Mouse (Mus musculus) limb, embryonic 11.5 days (tissue): ENCODE measurements around the gene Gm28230. TPM values are rescaled to one million over a fixed set of nuclear protein-coding genes. Genes with fewer than 3 reads are reported as not detected.

Experiments
- ATAC-seq: fragments of 200-750 bp; cut with Nextera tagmentation; 2 replicates; pipeline ENCODE4 v1.8.0; 2017; ENCODE audit warnings: low read depth; ENCODE audit not compliant: insufficient number of reproducible peaks, low FRiP score, low TSS enrichment
- DNase-seq: peaks from one replicate; pipeline ENCODE4 v3.0.0-alpha.2; 2015; ENCODE audit warnings: low spot score
- H3K27ac ChIP-seq: fragments of 300-500 bp; sonication (generic); replicated peaks from 2 replicates; pipeline ENCODE4 v1.5.1; 2014; ENCODE audit warnings: low read depth, mild to moderate bottlenecking, low read length
- H3K27me3 ChIP-seq: fragments of 300-500 bp; sonication (generic); 2 replicates; pipeline ENCODE4 v1.6.1; 2014; ENCODE audit warnings: mild to moderate bottlenecking, low read length, mixed read lengths; ENCODE audit not compliant: control insufficient read depth, insufficient read depth
- H3K36me3 ChIP-seq: fragments of 300-500 bp; sonication (generic); 2 replicates; pipeline ENCODE4 v1.6.1; 2014; ENCODE audit warnings: mild to moderate bottlenecking, low read length, moderate library complexity, mixed read lengths; ENCODE audit not compliant: control insufficient read depth, insufficient read depth
- H3K4me1 ChIP-seq: fragments of 300-500 bp; sonication (generic); 2 replicates; pipeline ENCODE4 v1.6.1; 2014; ENCODE audit warnings: low read length, mixed read lengths; ENCODE audit not compliant: control insufficient read depth, insufficient read depth
- H3K4me2 ChIP-seq: fragments of 300-500 bp; sonication (generic); 2 replicates; pipeline ENCODE4 v1.6.1; 2014; ENCODE audit warnings: low read depth, mild to moderate bottlenecking, moderate library complexity; ENCODE audit not compliant: severe bottlenecking
- H3K4me3 ChIP-seq: fragments of 300-500 bp; sonication (generic); 2 replicates; pipeline ENCODE4 v1.5.1; 2014; ENCODE audit warnings: low read depth, low read length
- H3K9ac ChIP-seq: fragments of 300-500 bp; sonication (generic); 2 replicates; pipeline ENCODE4 v1.6.1; 2014; ENCODE audit warnings: mild to moderate bottlenecking, low read length
- H3K9me3 ChIP-seq: fragments of 300-500 bp; sonication (generic); 2 replicates; pipeline ENCODE4 v1.6.1; 2016; ENCODE audit warnings: low read length; ENCODE audit not compliant: control insufficient read depth
- WGBS: fragments of 180-500 bp; shearing (Covaris S2); extraction: QIAGEN DNeasy Blood & Tissue Kit; methylation state at CpG from one replicate; pipeline ENCODE4 v1.1.7; 2014; 5-methylcytosine and 5-hydroxymethylcytosine counted together
- polyA plus RNA-seq: library from polyadenylated mRNA; unstranded; fragments of >200 nt; fragmentation: Nextera tagmentation; extraction: Ambion mirVana; gene quantifications from 2 replicates; pipeline ENCODE4 v1.2.1, GENCODE M21; 2014

The Gm28230 gene
- polyA plus RNA-seq, 1 experiment from 2014 or later: 0.45 TPM

DNA sequence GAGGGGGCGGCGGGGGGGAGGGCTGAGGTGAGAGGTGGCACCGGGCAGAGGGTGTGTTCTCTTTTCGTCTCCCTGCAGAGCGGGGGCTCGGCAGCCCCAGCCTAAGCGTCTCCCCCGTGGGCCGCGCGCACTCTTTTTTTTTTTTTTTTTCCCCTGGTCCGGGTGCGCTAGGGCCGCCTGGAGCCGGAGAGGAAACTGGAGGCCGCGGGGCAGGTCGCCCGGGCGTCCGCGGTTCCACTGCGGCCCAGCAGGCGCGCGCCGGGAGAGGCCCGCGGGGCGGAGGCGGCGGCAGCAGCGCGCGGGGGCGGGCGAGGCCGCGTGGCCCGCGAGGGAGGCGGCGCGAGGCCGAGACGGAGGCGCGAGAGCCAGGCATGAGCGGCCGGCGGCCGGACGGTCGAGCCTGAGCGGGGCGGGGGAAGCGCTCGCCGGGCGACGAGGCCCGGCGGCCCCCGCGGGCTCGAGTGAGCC is 21.5 kb upstream of the Gm28230 start:
- H3K27me3 ChIP-seq: no peaks in the 10 kb centered on the region
- no peaks in the 10 kb centered on the region for H3K36me3 ChIP-seq
- peak overlapping the region; percentile 99 for H3K27ac ChIP-seq
- no peak for DNase-seq
- WGBS: 1% methylated on average over 45 of the region's 66 CpGs
- peak overlapping the region; percentile 92 for H3K4me2 ChIP-seq
- 0 out of 2 replicates have a peak, but pooled peaks have one; percentile 7 for ATAC-seq
- H3K4me1 ChIP-seq: peaks cover 30% of the 10 kb centered on the region
- H3K9ac ChIP-seq: peak overlapping the region; percentile 96
- peak overlapping the region; percentile 55 for H3K4me3 ChIP-seq
- H3K9me3 ChIP-seq: no peaks in the 10 kb centered on the region

DNA sequence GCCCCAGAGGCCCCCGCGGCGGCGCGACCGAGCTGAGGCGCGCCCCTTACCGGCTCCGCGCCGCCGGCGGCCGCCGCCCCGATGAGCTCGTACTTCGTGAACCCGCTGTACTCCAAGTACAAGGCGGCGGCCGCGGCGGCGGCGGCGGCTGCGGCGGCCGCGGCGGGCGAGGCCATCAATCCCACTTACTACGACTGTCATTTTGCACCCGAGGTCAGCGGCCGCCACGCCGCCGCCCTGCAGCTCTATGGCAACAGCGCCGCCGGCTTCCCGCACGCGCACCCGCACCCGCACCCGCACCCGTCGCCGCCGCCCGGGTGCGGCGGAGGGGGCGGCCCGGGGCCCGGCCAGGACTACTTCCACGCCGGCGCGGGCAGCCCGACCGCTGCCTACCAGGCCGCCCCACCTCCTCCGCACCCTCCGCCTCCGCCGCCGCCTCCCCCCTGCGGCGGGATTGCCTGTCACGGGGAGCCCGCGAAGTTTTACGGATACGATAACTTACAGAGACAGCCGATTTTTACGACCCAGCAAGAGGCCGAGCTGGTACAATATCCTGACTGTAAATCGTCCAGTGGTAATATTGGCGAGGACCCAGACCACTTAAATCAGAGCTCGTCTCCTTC is 20.9 kb upstream of the Gm28230 start:
- under 1% methylated on average over 74 of the region's 85 CpGs for WGBS
- ATAC-seq: 0 out of 2 replicates have a peak, but pooled peaks have one; percentile 5
- H3K4me2 ChIP-seq: peak overlapping the region; percentile 92
- peak overlapping the region; percentile 96 for H3K9ac ChIP-seq
- H3K9me3 ChIP-seq: no peaks in the 10 kb centered on the region
- H3K27ac ChIP-seq: peak overlapping the region; percentile 99
- peak overlapping the region; percentile 55 for H3K4me3 ChIP-seq
- H3K27me3 ChIP-seq: no peaks in the 10 kb centered on the region
- no peaks in the 10 kb centered on the region for H3K36me3 ChIP-seq
- peaks cover 28% of the 10 kb centered on the region for H3K4me1 ChIP-seq
- peak; percentile 83 for DNase-seq

DNA sequence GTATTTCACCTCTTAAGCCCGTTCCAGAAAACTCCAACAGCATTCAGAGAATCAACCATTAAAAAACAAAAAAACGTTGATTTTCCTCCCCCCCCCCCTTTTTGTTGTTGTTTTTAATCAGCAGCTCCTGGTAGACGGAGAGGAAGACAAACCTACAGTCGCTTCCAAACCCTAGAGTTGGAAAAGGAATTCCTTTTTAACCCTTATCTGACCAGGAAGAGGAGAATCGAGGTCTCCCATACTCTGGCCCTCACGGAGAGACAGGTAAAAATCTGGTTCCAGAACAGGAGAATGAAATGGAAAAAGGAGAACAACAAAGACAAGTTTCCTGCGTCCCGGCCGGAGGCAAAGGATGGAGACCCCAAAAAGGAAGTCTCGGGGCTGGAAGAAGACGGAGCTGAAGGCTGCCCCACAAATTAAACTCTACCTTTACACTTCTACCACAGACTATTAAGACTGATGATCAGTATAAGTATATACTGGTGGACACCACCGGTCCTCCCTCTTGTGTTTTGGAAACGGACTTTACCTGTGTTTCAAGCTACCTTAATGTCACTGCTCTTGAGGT is 20.1 kb upstream of the Gm28230 start:
- no peak for ATAC-seq
- peak overlapping the region; percentile 18; the same call in 1 of the 2 replicates for H3K27ac ChIP-seq
- H3K4me3 ChIP-seq: peak overlapping the region; percentile 55
- WGBS: 1% methylated on average over 13 of the region's 13 CpGs
- peak overlapping the region; percentile 92 for H3K4me2 ChIP-seq
- peak; percentile 50 for DNase-seq
- peaks cover 22% of the 10 kb centered on the region for H3K4me1 ChIP-seq
- H3K9me3 ChIP-seq: no peaks in the 10 kb centered on the region
- H3K9ac ChIP-seq: peak overlapping the region; percentile 96
- no peaks in the 10 kb centered on the region for H3K36me3 ChIP-seq
- H3K27me3 ChIP-seq: no peaks in the 10 kb centered on the region

DNA sequence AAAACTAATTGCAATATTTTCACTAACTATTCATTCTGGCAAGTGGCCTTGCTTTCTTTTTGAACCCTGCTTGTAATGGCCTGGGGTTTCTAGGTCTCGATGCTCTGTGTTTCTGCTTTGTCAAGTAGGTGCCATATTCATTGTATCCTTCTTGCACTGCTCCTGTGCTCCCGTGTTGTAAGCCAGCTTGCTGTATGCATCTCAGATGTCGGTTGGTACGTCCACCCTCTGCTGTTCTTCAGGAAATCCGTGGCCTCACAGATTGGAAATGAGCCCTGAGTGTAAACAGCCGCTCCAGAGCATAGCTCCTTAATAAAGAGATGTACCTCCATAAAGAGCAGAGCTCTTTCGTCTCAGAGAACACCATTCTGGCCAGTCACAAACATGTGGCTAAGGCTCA is 18.9 kb upstream of the Gm28230 start:
- Histone ChIP-seq H3K9ac (no peak overlapping the region; the same call in 1 of the 2 replicates), H3K4me2 (peak overlapping the region; percentile 92; the same call in 1 of the 2 replicates), H3K4me1 (peaks cover 22% of the 10 kb centered on the region)

DNA sequence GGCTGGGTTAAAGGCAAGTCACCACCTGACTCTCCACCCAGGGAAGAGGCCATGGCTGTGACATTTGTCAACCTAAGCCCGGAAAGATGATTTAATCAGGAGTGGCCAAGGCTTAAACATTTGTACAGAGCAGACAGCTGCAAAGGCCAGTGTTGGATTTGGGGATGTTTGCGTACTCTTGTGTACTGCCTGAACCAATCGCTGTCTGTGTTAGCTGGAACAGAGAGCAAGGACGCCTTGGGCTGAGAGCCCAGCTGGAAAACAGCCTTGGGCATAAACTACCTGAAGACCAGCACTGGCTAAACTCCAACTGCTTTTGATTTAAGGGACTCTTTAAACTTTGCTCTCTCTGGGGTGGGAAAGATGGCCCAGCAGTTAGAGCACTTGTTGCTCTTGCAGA is 17.9 kb upstream of the Gm28230 start:
- Histone ChIP-seq H3K4me2 (peak overlapping the region; percentile 92), H3K36me3 (no peaks in the 10 kb centered on the region)
- WGBS: 8% methylated on average over 4 of the region's 4 CpGs

More for the DNA sequence above, 18.9 kb upstream of the Gm28230 start:
- DNase-seq (peak; percentile 47), ATAC-seq (no peak)
- H3K36me3 ChIP-seq: no peaks in the 10 kb centered on the region
- no peak overlapping the region for H3K27ac ChIP-seq
- no peaks in the 10 kb centered on the region for H3K27me3 ChIP-seq
- 5% methylated on average over 7 of the region's 7 CpGs for WGBS
- H3K4me3 ChIP-seq: peak overlapping the region; percentile 10
- no peaks in the 10 kb centered on the region for H3K9me3 ChIP-seq

DNA sequence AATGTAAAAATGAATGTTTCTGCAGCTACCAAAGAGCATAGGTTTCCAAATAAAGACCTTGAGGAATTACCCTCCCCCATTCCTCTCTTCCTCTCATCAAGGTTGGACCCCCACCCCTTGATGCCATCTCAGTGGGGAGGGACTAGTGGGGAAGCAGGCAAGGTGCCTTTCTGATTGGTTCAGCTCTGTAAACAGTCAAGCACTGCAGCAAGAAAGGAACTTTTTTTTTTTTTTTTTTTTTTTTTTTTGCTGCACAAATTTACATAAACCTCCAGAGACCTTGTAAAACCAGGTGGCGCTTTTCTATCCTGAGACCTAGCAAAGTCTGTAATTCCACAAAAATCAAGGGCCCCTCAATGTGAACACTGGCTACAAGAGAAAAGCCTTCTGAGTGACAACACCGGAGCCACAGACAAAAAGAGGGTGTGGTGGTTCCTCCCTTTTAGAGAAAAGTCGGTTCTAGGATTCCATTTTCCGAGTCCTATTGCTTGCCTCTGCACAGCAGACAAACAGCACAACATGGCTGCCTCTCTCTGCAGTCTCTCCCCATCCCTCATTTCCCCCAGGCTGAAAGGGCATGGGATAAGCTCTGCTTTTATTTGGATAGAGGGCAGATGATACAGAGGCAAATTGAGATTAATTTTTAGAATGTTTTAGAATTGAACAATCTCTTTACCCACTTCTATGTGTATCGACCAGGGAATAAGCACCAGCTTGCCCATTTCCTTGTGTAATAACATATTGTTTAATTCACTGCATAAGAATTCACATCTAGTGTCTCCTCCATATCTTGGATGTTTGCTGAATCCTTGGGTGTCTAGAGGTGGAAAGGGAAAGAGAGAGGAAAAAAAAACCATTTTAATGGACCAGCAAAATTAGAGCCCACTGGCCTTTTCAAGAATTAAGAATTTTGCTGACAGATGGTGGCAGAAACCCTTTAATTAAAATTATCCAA is 16.8 kb upstream of the Gm28230 start:
- Histone ChIP-seq H3K9me3 (no peaks in the 10 kb centered on the region), H3K27me3 (no peaks in the 10 kb centered on the region), H3K4me1 (peaks cover 20% of the 10 kb centered on the region), H3K4me2 (no peak overlapping the region), H3K4me3 (no peak overlapping the region), H3K36me3 (no peaks in the 10 kb centered on the region), H3K9ac (no peak overlapping the region), H3K27ac (no peak overlapping the region)
- 9% methylated on average over 5 of the region's 5 CpGs for WGBS
- DNase-seq: peak; percentile 38
- no peak for ATAC-seq

More for the DNA sequence above, 17.9 kb upstream of the Gm28230 start:
- H3K9me3 ChIP-seq: no peaks in the 10 kb centered on the region
- DNase-seq: peak; percentile 44
- ATAC-seq: no peak
- H3K9ac ChIP-seq: peak overlapping the region; percentile 17; the same call in 1 of the 2 replicates
- H3K27me3 ChIP-seq: no peaks in the 10 kb centered on the region
- H3K27ac ChIP-seq: no peak overlapping the region
- peaks cover 20% of the 10 kb centered on the region for H3K4me1 ChIP-seq
- H3K4me3 ChIP-seq: no peak overlapping the region

DNA sequence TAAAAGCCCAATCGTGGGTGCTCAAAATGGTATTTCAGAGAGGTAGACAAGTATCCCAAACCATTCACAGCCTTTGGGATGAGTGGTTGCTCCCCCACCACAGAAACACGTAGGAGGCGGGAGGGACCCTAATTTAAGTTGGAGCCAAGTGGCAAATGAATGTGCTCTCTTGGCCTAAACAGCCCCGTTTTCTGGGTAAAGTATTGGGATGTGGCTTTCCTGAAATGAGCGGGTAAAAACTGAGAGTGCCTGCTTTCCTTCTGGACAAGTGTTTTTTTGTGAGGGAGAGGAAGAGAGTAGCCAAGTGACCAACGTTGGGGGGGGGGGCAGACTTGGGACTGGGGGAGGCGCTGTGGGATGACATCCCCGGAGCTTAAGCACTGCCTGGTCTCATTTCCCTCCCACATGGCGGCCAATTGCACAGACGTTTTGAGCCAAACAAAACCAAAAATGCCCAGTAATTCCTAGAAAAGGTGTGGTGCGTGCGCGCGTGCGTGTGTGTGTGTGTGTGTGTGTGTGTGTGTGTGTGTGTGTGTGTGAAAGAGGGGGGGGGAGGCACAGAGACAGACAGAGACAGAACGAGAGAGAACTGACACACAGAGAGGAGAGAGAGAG is 15.5 kb upstream of the Gm28230 start:
- WGBS: 1% methylated on average over 16 of the region's 16 CpGs

More for the DNA sequence above, 15.5 kb upstream of the Gm28230 start:
- H3K4me1 ChIP-seq: peaks cover 30% of the 10 kb centered on the region
- H3K9me3 ChIP-seq: no peaks in the 10 kb centered on the region
- peak overlapping the region; percentile 74 for H3K4me3 ChIP-seq
- no peak for ATAC-seq
- H3K27ac ChIP-seq: peak overlapping the region; percentile 88; the same call in 1 of the 2 replicates
- peak overlapping the region; percentile 86 for H3K4me2 ChIP-seq
- H3K27me3 ChIP-seq: no peaks in the 10 kb centered on the region
- peak; percentile 42 for DNase-seq
- peak overlapping the region; percentile 91; the same call in 1 of the 2 replicates for H3K9ac ChIP-seq
- H3K36me3 ChIP-seq: no peaks in the 10 kb centered on the region
